Mouse (Mus musculus) heart, adult 2 months (tissue): ENCODE results near the gene Ifitm1. TPM values are rescaled to one million over a fixed set of nuclear protein-coding genes. Genes with fewer than 3 reads are reported as not detected.

Source experiments
- DNase-seq, 2 experiments: peaks; one replicate each; pipeline ENCODE4 v3.0.0; 2021
- H3K27ac ChIP-seq: fragments of 200-600 bp; 2 replicates; pipeline ENCODE4 v1.8.1; 2022
- H3K27me3 ChIP-seq: fragments of 200-500 bp; 2 replicates; pipeline ENCODE4 v1.6.1; 2012; ENCODE audit warnings: mild to moderate bottlenecking, low read length, inconsistent platforms, mixed read lengths; ENCODE audit not compliant: control insufficient read depth, insufficient read depth
- H3K36me3 ChIP-seq: fragments of 200-500 bp; 2 replicates; pipeline ENCODE4 v1.6.1; 2012; ENCODE audit warnings: low read length, inconsistent platforms; ENCODE audit not compliant: control insufficient read depth, insufficient read depth
- H3K4me1 ChIP-seq: fragments of 200-500 bp; 2 replicates; pipeline ENCODE4 v1.6.1; 2011; ENCODE audit warnings: low read length; ENCODE audit not compliant: control insufficient read depth, insufficient read depth
- H3K4me3 ChIP-seq: fragments of 200-600 bp; 2 replicates; pipeline ENCODE4 v1.8.1; 2022
- H3K79me2 ChIP-seq: fragments of 200-500 bp; replicated peaks from 2 replicates; pipeline ENCODE4 v1.6.1; 2012; ENCODE audit warnings: mild to moderate bottlenecking, inconsistent platforms, low read length, moderate library complexity, mixed read lengths; ENCODE audit not compliant: control insufficient read depth, insufficient read depth
- H3K9ac ChIP-seq: fragments of 200-500 bp; 2 replicates; pipeline ENCODE4 v1.6.1; 2012; ENCODE audit warnings: low read depth, mild to moderate bottlenecking, control low read depth, inconsistent platforms, low read length, mixed read lengths
- CTCF ChIP-seq: fragments of 200-600 bp; IDR thresholded peaks from 2 replicates; pipeline ENCODE4 v1.8.1; 2022; ENCODE audit warnings: antibody characterized with exemption, mild to moderate bottlenecking, moderate library complexity
- EP300 ChIP-seq: fragments of 200-500 bp; IDR thresholded peaks from 2 replicates; pipeline ENCODE4 v1.6.1; 2011; ENCODE audit warnings: low read depth, low read length, control low read depth; ENCODE audit not compliant: insufficient read depth
- POLR2A ChIP-seq: fragments of 200-500 bp; IDR thresholded peaks from 2 replicates; pipeline ENCODE4 v1.6.1; 2011; ENCODE audit warnings: mild to moderate bottlenecking, low read depth, low read length, control low read depth; ENCODE audit not compliant: insufficient read depth
- WGBS: fragments of 180-500 bp; shearing (Covaris S2); methylation state at CpG from one replicate; pipeline ENCODE4 v1.1.7; 2018; 5-methylcytosine and 5-hydroxymethylcytosine counted together
- intact Hi-C: fragments of 180-260 bp; cut with DNase I; formaldehyde crosslinking; loops from one replicate; pipeline ENCODE4 v1.15.1; 2025
- polyA plus RNA-seq: library from polyadenylated mRNA; depleted of rRNA; stranded (reverse); fragments of >200 nt; gene quantifications from 2 replicates; pipeline ENCODE4 v1.2.3, GENCODE M21; 2012
- total RNA-seq, 2 experiments: library from RNA; stranded (reverse); gene quantifications; 2 replicates each; pipeline ENCODE4 v1.2.3; 2021

Gene Ifitm1
- total and polyA plus RNA-seq, 3 experiments: 6.1 to 52.2 (median 7.7) TPM

GRCm38 (mm10) chr7:140955758-140956555, 11.1 kb upstream of the Ifitm1 start, which contains the start of the genes Gm45717 and Ifitm2:
Gene Gm45717 (minus strand): TSS chr7:140955937.
Gene Ifitm2 (minus strand): TSS chr7:140955987.
- Histone ChIP-seq H3K36me3 (peaks cover 3% of the 10 kb centered on the region; the same call in 1 of the 2 replicates), H3K79me2 (no peaks in the 10 kb centered on the region), H3K27ac (peak within 1 kb of the TSS; percentile 95), H3K27me3 (no peaks in the 10 kb centered on the region), H3K4me3 (peak within 1 kb of the TSS; percentile 69), H3K9ac (peak within 1 kb of the TSS; percentile 67), H3K4me1 (peaks cover 28% of the 10 kb centered on the region)
- TF ChIP-seq CTCF (no peak), POLR2A (peak; percentile 96), EP300 (peak; percentile 90)
- intact Hi-C loops: loop anchor here (5.0 kb wide), 1 partner anchor 49 kb away; no protein-coding TSS in a partner anchor
- WGBS: 12% methylated on average over 11 of the region's 11 CpGs
- DNase-seq: peak; percentile 81 to 89

DNA sequence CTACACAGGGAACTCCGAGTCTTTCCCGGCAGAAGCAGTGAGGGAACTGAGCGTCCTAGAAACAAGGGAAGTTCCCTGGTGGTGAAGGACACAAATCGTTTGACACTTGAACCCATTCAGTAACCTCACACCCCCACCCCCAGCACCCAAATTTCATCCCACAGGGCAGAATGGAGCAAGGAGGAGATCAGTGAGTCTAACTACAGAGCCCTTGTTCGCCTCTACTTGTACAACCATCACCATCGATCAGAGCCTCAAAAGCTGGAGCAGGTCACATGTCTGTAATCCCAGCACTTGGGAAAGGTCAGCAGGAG, 10.5 kb upstream of the Ifitm1 start:
- DNase-seq: no peak
- H3K79me2 ChIP-seq: no peaks in the 10 kb centered on the region
- H3K4me3 ChIP-seq: no peak overlapping the region
- H3K36me3 ChIP-seq: peaks cover 3% of the 10 kb centered on the region; the same call in 1 of the 2 replicates
- peaks cover 24% of the 10 kb centered on the region for H3K4me1 ChIP-seq
- H3K27me3 ChIP-seq: no peaks in the 10 kb centered on the region
- intact Hi-C loops: loop anchor here (5.0 kb wide), 1 partner anchor 49 kb away; no protein-coding TSS in a partner anchor
- peak overlapping the region; percentile 29; the same call in 1 of the 2 replicates for H3K9ac ChIP-seq
- WGBS: 38% methylated on average over 6 of the region's 6 CpGs
- TF ChIP-seq POLR2A (peak; percentile 48), EP300 (no peak; the same call in 1 of the 2 replicates)
- H3K27ac ChIP-seq: peak overlapping the region; percentile 95

DNA sequence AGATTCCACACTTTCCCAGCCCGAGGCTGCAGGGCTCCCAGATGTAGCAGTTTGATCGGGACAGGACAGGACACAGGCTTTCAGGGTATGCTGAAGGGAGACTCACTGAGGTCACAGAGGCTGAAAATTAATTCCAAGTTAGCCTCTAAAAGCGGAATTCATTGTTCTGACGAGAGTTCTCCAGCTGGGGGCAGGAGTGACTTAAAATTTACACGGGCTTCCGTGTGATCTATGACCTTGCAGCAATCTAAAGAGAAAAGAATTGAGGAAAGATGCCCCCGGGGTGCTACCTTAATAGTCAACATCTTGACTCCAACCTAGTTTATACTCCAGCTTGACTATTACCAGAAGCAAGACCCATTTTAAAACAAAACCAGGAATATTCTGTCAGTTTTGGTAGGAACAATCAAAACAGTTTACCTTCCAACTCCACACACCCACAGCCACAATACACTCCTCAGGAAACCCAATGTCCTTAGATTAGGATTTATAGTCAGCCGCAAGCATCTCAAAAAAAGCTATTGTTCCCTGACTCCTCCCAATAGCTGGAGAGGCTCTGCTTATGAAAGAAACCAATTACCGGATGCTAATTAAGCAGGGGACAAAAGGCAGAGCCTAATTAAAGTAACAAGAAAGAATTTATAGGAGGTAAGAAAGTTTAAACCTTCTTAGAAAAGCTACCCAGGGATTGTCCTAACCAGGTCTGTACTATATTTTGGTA, 7.7 kb upstream of the Ifitm1 start:
- Histone ChIP-seq H3K4me3 (no peak overlapping the region), H3K27ac (peak overlapping the region; percentile 55), H3K9ac (peak overlapping the region; percentile 58), H3K4me1 (peaks cover 12% of the 10 kb centered on the region), H3K79me2 (no peaks in the 10 kb centered on the region), H3K36me3 (peaks cover 3% of the 10 kb centered on the region; the same call in 1 of the 2 replicates), H3K27me3 (no peaks in the 10 kb centered on the region)
- intact Hi-C loops: loop anchor here (1.0 to 5.0 kb wide), 4 partner anchors 50 to 215 kb away; no protein-coding TSS in a partner anchor
- 15% methylated on average over 9 of the region's 9 CpGs for WGBS
- DNase-seq: peak; percentile 61 to 73
- TF ChIP-seq POLR2A (no peak), EP300 (no peak), CTCF (peak; percentile 76)

- no peaks in the 10 kb centered on the region for H3K79me2 ChIP-seq
- peaks cover 3% of the 10 kb centered on the region; the same call in 1 of the 2 replicates for H3K36me3 ChIP-seq
- 80% methylated on average over 5 of the region's 5 CpGs for WGBS
- no peak overlapping the region for H3K4me3 ChIP-seq
- DNase-seq: no peak
- no peak overlapping the region for H3K9ac ChIP-seq
- H3K27me3 ChIP-seq: no peaks in the 10 kb centered on the region
- peak overlapping the region; percentile 55; the same call in 1 of the 2 replicates for H3K27ac ChIP-seq
- intact Hi-C loops: no loop called here
- H3K4me1 ChIP-seq: peaks cover 12% of the 10 kb centered on the region
- TF ChIP-seq EP300 (no peak), CTCF (no peak), POLR2A (no peak)
These were observed 7.0 kb upstream of the Ifitm1 start for GRCm38 (mm10) chr7:140960026-140960425.

DNA sequence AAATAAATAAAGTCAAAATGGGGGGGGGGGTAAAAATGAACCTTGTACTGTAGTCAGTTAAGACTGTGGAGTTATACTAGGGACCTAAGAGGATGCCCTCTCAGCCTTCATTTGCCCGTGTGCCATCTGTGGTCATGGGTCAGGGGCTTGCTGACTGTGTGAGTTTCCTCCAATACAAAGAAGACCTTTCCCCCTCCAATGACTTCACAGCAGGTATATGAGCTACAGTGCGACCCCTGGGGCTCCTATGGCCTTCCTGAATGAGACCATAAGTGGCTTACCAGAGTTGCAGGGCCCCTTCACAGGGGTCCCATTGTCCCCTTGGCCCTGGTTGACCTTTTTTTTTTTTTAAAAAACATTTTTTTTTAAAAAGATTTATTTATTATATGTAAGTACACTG, 5.6 kb upstream of the Ifitm1 start:
- TF ChIP-seq POLR2A: no peak
- no peak for TF ChIP-seq CTCF
- TF ChIP-seq EP300: no peak
- H3K79me2 ChIP-seq: no peaks in the 10 kb centered on the region
- H3K27ac ChIP-seq: no peak overlapping the region
- no peak for DNase-seq
- no peak overlapping the region for H3K9ac ChIP-seq
- H3K4me1 ChIP-seq: peaks cover 8% of the 10 kb centered on the region
- H3K27me3 ChIP-seq: no peaks in the 10 kb centered on the region
- no peak overlapping the region for H3K4me3 ChIP-seq
- WGBS: 90% methylated on average over 2 of the region's 2 CpGs
- intact Hi-C loops: no loop called here
- peaks cover 3% of the 10 kb centered on the region; the same call in 1 of the 2 replicates for H3K36me3 ChIP-seq
